Mouse (Mus musculus) cortical plate, adult 2 months (tissue): ENCODE results near the gene Eif5.

Experiments
- CTCF ChIP-seq: fragments of 200-500 bp; IDR thresholded peaks from 2 replicates; pipeline ENCODE4 v1.5.1; 2011; ENCODE audit warnings: mild to moderate bottlenecking, control low read depth, low read length; ENCODE audit not compliant: insufficient read depth; ENCODE audit errors: extremely low read depth
- POLR2A ChIP-seq: fragments of 200-500 bp; IDR thresholded peaks from 2 replicates; pipeline ENCODE4 v1.6.1; 2011; ENCODE audit warnings: mild to moderate bottlenecking, low read length, control low read depth; ENCODE audit not compliant: insufficient read depth; ENCODE audit errors: extremely low read depth

DNA sequence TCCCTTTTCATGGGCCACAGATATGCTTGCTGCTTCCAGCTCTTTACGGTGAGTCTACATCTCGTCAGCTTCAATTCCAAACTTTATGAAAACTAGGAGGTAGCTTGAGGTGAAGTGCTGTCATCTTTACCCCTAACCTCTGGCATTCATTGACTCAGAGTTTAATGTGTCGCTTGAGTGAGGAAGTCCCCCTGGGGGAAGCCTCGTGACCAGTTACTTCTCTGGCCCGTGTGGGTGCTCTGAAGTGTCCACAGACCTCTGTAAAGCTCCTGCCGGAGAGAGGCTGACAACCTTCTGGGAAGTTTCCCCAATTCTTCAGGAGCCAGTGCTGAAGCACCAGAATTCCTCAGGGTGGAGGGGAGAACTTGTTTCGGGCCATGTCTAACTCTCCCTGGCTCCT is 34.6 kb downstream of the Eif5 start:
- TF ChIP-seq CTCF = no peak
- TF ChIP-seq POLR2A = no peak
